Mouse (Mus musculus): ENCODE results near the gene Gm10217.

GRCm38 (mm10) chr8:9860539-9861203 lies 3.4 kb upstream of the Gm10217 start:
- no peak for TF ChIP-seq RAD21 (IDR thresholded peaks at IDR 0.05; ENCODE audit: low read depth, low read length)
- TF ChIP-seq EP300 (IDR thresholded peaks at IDR 0.05; ENCODE audit: low read length) = no peak
- TF ChIP-seq MYC (IDR thresholded peaks at IDR 0.05; ENCODE audit: low read depth, low read length) = no peak
- no peak for TF ChIP-seq ELF1 (IDR thresholded peaks at IDR 0.05; ENCODE audit: low read depth, low read length)
- TF ChIP-seq MAX (IDR thresholded peaks at IDR 0.05; ENCODE audit: low read length) = no peak
- no peak for TF ChIP-seq MXI1 (IDR thresholded peaks at IDR 0.05; ENCODE audit: low read depth, low read length)
- TF ChIP-seq CTCF (conservative IDR thresholded peaks at IDR 0.05 in 1 of 2, IDR thresholded peaks at IDR 0.05 in 1 of 2; ENCODE audit: low read depth in 2 of 2, low read length in 2 of 2) = no peak
- TF ChIP-seq UBTF (IDR thresholded peaks at IDR 0.05; ENCODE audit: low read depth, low read length) = no peak
- no peak for TF ChIP-seq POLR2A (IDR thresholded peaks at IDR 0.05; ENCODE audit: low read depth, low read length)
- TF ChIP-seq ETS1 (conservative IDR thresholded peaks at IDR 0.05; ENCODE audit: low read depth, low read length) = no peak
